Mouse (Mus musculus) stomach, embryonic 16.5 days (tissue): ENCODE results near the gene Slc7a15. TPM values are rescaled to one million over a fixed set of nuclear protein-coding genes. Genes with fewer than 3 reads are reported as not detected.

Experiments used
- ATAC-seq: fragments of 200-750 bp; cut with Nextera tagmentation; 2 replicates; pipeline ENCODE4 v1.8.0; 2017; ENCODE audit warnings: moderate number of reproducible peaks, moderate TSS enrichment; ENCODE audit not compliant: insufficient read depth, low FRiP score
- H3K27ac ChIP-seq: fragments of 300-500 bp; sonication (generic); 2 replicates; pipeline ENCODE4 v1.5.1; 2014; ENCODE audit warnings: low read length
- H3K27me3 ChIP-seq: fragments of 300-500 bp; sonication (generic); 2 replicates; pipeline ENCODE4 v1.6.1; 2014; ENCODE audit warnings: low read length, control low read depth, mixed read lengths; ENCODE audit not compliant: control insufficient read depth, insufficient read depth
- H3K36me3 ChIP-seq: fragments of 300-500 bp; sonication (generic); 2 replicates; pipeline ENCODE4 v1.6.1; 2014; ENCODE audit warnings: low read length; ENCODE audit not compliant: control insufficient read depth, insufficient read depth
- H3K4me1 ChIP-seq: fragments of 300-500 bp; sonication (generic); 2 replicates; pipeline ENCODE4 v1.6.1; 2014; ENCODE audit warnings: low read length, control low read depth, mixed read lengths; ENCODE audit not compliant: control insufficient read depth, insufficient read depth
- H3K4me2 ChIP-seq: fragments of 300-500 bp; sonication (generic); 2 replicates; pipeline ENCODE4 v1.6.1; 2014; ENCODE audit warnings: low read depth, low read length, mixed read lengths
- H3K4me3 ChIP-seq: fragments of 300-500 bp; sonication (generic); replicated peaks from 2 replicates; pipeline ENCODE4 v1.5.1; 2014; ENCODE audit warnings: mild to moderate bottlenecking, low read length
- H3K9ac ChIP-seq: fragments of 300-500 bp; sonication (generic); 2 replicates; pipeline ENCODE4 v1.6.1; 2014; ENCODE audit warnings: low read length
- H3K9me3 ChIP-seq: fragments of 300-500 bp; sonication (generic); replicated peaks from 2 replicates; pipeline ENCODE4 v1.6.1; 2016; ENCODE audit warnings: low read length, control low read depth; ENCODE audit not compliant: control insufficient read depth
- WGBS: fragments of 180-500 bp; shearing (Covaris S2); extraction: QIAGEN DNeasy Blood & Tissue Kit; methylation state at CpG from one replicate; pipeline ENCODE4 v1.1.7; 2014; 5-methylcytosine and 5-hydroxymethylcytosine counted together
- polyA plus RNA-seq: library from polyadenylated mRNA; unstranded; fragments of >200 nt; fragmentation: Nextera tagmentation; extraction: Ambion mirVana; gene quantifications from 2 replicates; pipeline ENCODE4 v1.2.1, GENCODE M21; 2015

Gene Slc7a15
- polyA plus RNA-seq, 1 experiment from 2014 or later = not detected

DNA sequence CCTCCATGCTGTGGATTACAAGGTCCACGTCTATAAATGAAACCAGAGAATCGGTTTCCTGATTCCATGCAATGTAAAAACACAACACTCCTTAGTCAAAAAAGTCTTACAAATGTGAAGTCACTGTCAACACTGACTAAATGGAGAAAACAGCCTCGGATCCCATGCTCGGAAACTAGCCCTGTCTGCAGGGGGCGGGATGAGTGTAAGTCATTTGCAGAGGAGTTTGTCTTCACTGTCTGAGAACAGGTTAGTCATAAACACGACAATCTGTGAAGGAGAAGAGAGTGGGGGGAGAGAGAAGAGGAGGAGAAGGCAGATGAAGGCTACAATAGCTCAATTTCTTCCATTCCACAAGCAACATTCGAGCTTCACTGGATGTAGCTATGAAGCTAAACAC lies 113.6 kb downstream of the Slc7a15 start:
- no peak overlapping the region for H3K4me3 ChIP-seq
- H3K36me3 ChIP-seq = no peaks in the 10 kb centered on the region
- H3K27ac ChIP-seq = no peak overlapping the region
- H3K4me1 ChIP-seq = peaks cover 9% of the 10 kb centered on the region; the same call in 1 of the 2 replicates
- ATAC-seq = no peak
- no peak overlapping the region for H3K9ac ChIP-seq
- H3K9me3 ChIP-seq = no peaks in the 10 kb centered on the region
- 76% methylated on average over 7 of the region's 7 CpGs for whole genome bisulfite sequencing
- H3K4me2 ChIP-seq = no peak overlapping the region
- H3K27me3 ChIP-seq = no peaks in the 10 kb centered on the region

- no peak for ATAC-seq
- Histone ChIP-seq H3K27ac (no peak overlapping the region), H3K27me3 (no peaks in the 10 kb centered on the region), H3K9ac (no peak overlapping the region), H3K9me3 (no peaks in the 10 kb centered on the region), H3K4me1 (peaks cover 7% of the 10 kb centered on the region; the same call in 1 of the 2 replicates), H3K36me3 (no peaks in the 10 kb centered on the region), H3K4me3 (no peak overlapping the region), H3K4me2 (no peak overlapping the region)
- 64% methylated on average over 2 of the region's 2 CpGs for WGBS
Measured at GRCm38 (mm10) chr12:8482169-8482568, 116.7 kb downstream of the Slc7a15 start.

Other genes starting within 250 kb of the Slc7a15 start
- 32.0 and 34.3 TPM in 2 replicates for gene Rhob, start 99.1 kb downstream of the Slc7a15 start, polyA plus RNA-seq
- gene Pum2, start 75.1 kb upstream of the Slc7a15 start, polyA plus RNA-seq = 43.7 and 44.5 TPM in 2 replicates
- gene Sdc1, start 172.3 kb upstream of the Slc7a15 start, polyA plus RNA-seq = 181 and 205 TPM in 2 replicates